Mouse (Mus musculus): ENCODE measurements around the gene Cir1. TPM values are rescaled to one million over a fixed set of nuclear protein-coding genes. Genes with fewer than 3 reads are reported as not detected.

Gene Cir1
- 28.6 and 33.3 TPM in 2 replicates for polyA plus RNA-seq (2015; fragmentation: Nextera tagmentation; extraction: Ambion mirVana)

- Histone ChIP-seq H3K9me3 (no peaks in the 10 kb centered on the region), H3K27ac (peak within 1 kb of the TSS; percentile 76; the same call in 1 of the 2 replicates), H3K9ac (peak within 1 kb of the TSS; percentile 83), H3K4me2 (replicated peaks) (peak within 1 kb of the TSS; percentile 95), H3K27me3 (no peaks in the 10 kb centered on the region), H3K36me3 (peaks cover 29% of the 10 kb centered on the region), H3K4me1 (peaks cover 17% of the 10 kb centered on the region), H3K4me3 (peak within 1 kb of the TSS; percentile 73)
- WGBS, result under 1% methylated on average over 64 of the region's 64 CpGs
- peak; percentile 96 for ATAC-seq (ENCODE audit: low FRiP score, low read depth)
These were observed at the start of gene Cir1, which contains the start of gene Scrn3 for GRCm38 (mm10) chr2:73312152-73313116. Cir1 (minus strand) TSS chr2:73312701. Scrn3 (plus strand) TSS chr2:73312601.

- no peak overlapping the region for H3K27ac ChIP-seq
- no peak for ATAC-seq (ENCODE audit: low FRiP score, low read depth)
- H3K4me2 ChIP-seq (replicated peaks), result no peak overlapping the region
- H3K4me1 ChIP-seq, result peaks cover 9% of the 10 kb centered on the region; the same call in 1 of the 2 replicates
- H3K36me3 ChIP-seq, result no peaks in the 10 kb centered on the region
- WGBS, result 86% methylated on average over 2 of the region's 2 CpGs
- no peak overlapping the region for H3K4me3 ChIP-seq
- no peaks in the 10 kb centered on the region for H3K9me3 ChIP-seq
- no peaks in the 10 kb centered on the region for H3K27me3 ChIP-seq
- H3K9ac ChIP-seq, result no peak overlapping the region
These were observed 48.0 kb upstream of the Cir1 start for GRCm38 (mm10) chr2:73360536-73360935.

GRCm38 (mm10) chr2:73359941-73360340 lies 47.4 kb upstream of the Cir1 start:
- H3K36me3 ChIP-seq, result no peaks in the 10 kb centered on the region
- no peak for ATAC-seq (ENCODE audit: low FRiP score, low read depth)
- H3K4me1 ChIP-seq, result peaks cover 9% of the 10 kb centered on the region; the same call in 1 of the 2 replicates
- H3K27me3 ChIP-seq, result no peaks in the 10 kb centered on the region
- no peak overlapping the region for H3K4me3 ChIP-seq
- H3K4me2 ChIP-seq (replicated peaks), result no peak overlapping the region
- no peaks in the 10 kb centered on the region for H3K9me3 ChIP-seq
- no peak overlapping the region for H3K9ac ChIP-seq
- 94% methylated on average over 5 of the region's 5 CpGs for WGBS
- H3K27ac ChIP-seq, result no peak overlapping the region

- no peak for ATAC-seq (ENCODE audit: low FRiP score, low read depth)
These were observed 44.5 kb upstream of the Cir1 start for GRCm38 (mm10) chr2:73357004-73357403.

GRCm38 (mm10) chr2:73351927-73352374 lies 39.5 kb upstream of the Cir1 start:
- no peak overlapping the region for H3K4me2 ChIP-seq (replicated peaks)
- ATAC-seq (ENCODE audit: low FRiP score, low read depth), result no peak
- H3K27ac ChIP-seq, result no peak overlapping the region

More at GRCm38 (mm10) chr2:73357004-73357403, 44.5 kb upstream of the Cir1 start:
- WGBS, result 17% methylated on average over 18 of the region's 18 CpGs
- peak overlapping the region; percentile 27 for H3K4me3 ChIP-seq
- peak overlapping the region; percentile 73; the same call in 1 of the 2 replicates for H3K27ac ChIP-seq
- H3K36me3 ChIP-seq, result no peaks in the 10 kb centered on the region
- peaks cover 9% of the 10 kb centered on the region; the same call in 1 of the 2 replicates for H3K4me1 ChIP-seq
- H3K4me2 ChIP-seq (replicated peaks), result peak overlapping the region; percentile 58
- H3K9ac ChIP-seq, result peak overlapping the region; percentile 66
- no peaks in the 10 kb centered on the region for H3K27me3 ChIP-seq
- H3K9me3 ChIP-seq, result no peaks in the 10 kb centered on the region

GRCm38 (mm10) chr2:73351496-73351895 lies 39.0 kb upstream of the Cir1 start:
- H3K27me3 ChIP-seq, result no peaks in the 10 kb centered on the region
- H3K9ac ChIP-seq, result no peak overlapping the region
- 49% methylated on average over 5 of the region's 5 CpGs for WGBS
- no peak overlapping the region for H3K27ac ChIP-seq
- no peak for ATAC-seq (ENCODE audit: low FRiP score, low read depth)
- H3K9me3 ChIP-seq, result no peaks in the 10 kb centered on the region
- H3K36me3 ChIP-seq, result no peaks in the 10 kb centered on the region
- no peak overlapping the region for H3K4me2 ChIP-seq (replicated peaks)
- H3K4me1 ChIP-seq, result peaks cover 11% of the 10 kb centered on the region
- H3K4me3 ChIP-seq, result no peak overlapping the region

More at GRCm38 (mm10) chr2:73351927-73352374, 39.5 kb upstream of the Cir1 start:
- Histone ChIP-seq H3K4me3 (no peak overlapping the region), H3K4me1 (peaks cover 12% of the 10 kb centered on the region), H3K9me3 (no peaks in the 10 kb centered on the region), H3K9ac (no peak overlapping the region), H3K27me3 (no peaks in the 10 kb centered on the region), H3K36me3 (no peaks in the 10 kb centered on the region)
- WGBS, result 51% methylated on average over 7 of the region's 7 CpGs

GRCm38 (mm10) chr2:73348221-73348620 lies 35.7 kb upstream of the Cir1 start:
- H3K4me3 ChIP-seq, result no peak overlapping the region
- H3K9ac ChIP-seq, result no peak overlapping the region
- ATAC-seq (ENCODE audit: low FRiP score, low read depth), result no peak
- H3K9me3 ChIP-seq, result no peaks in the 10 kb centered on the region
- H3K36me3 ChIP-seq, result no peaks in the 10 kb centered on the region
- 73% methylated on average over 6 of the region's 6 CpGs for WGBS
- 0 out of 2 replicates have a peak overlapping the region, but pooled peaks have one; percentile 9 for H3K4me2 ChIP-seq (replicated peaks)
- H3K27ac ChIP-seq, result no peak overlapping the region
- H3K4me1 ChIP-seq, result peaks cover 14% of the 10 kb centered on the region
- H3K27me3 ChIP-seq, result no peaks in the 10 kb centered on the region

- no peak overlapping the region for H3K27ac ChIP-seq
- 36% methylated on average over 9 of the region's 9 CpGs for WGBS
- no peak overlapping the region for H3K4me3 ChIP-seq
- H3K9me3 ChIP-seq, result no peaks in the 10 kb centered on the region
- ATAC-seq (ENCODE audit: low FRiP score, low read depth), result no peak
- H3K36me3 ChIP-seq, result no peaks in the 10 kb centered on the region
- no peak overlapping the region for H3K9ac ChIP-seq
- no peaks in the 10 kb centered on the region for H3K27me3 ChIP-seq
- H3K4me1 ChIP-seq, result peaks cover 14% of the 10 kb centered on the region
- H3K4me2 ChIP-seq (replicated peaks), result 0 out of 2 replicates have a peak overlapping the region, but pooled peaks have one; percentile 9
These were observed 35.3 kb upstream of the Cir1 start for GRCm38 (mm10) chr2:73347766-73348165.

- no peaks in the 10 kb centered on the region for H3K9me3 ChIP-seq
- H3K9ac ChIP-seq, result no peak overlapping the region
- H3K36me3 ChIP-seq, result no peaks in the 10 kb centered on the region
- no peak overlapping the region for H3K27ac ChIP-seq
- H3K27me3 ChIP-seq, result no peaks in the 10 kb centered on the region
- H3K4me1 ChIP-seq, result peaks cover 14% of the 10 kb centered on the region
- 35% methylated on average over 6 of the region's 6 CpGs for WGBS
- H3K4me2 ChIP-seq (replicated peaks), result no peak overlapping the region
- no peak for ATAC-seq (ENCODE audit: low FRiP score, low read depth)
- H3K4me3 ChIP-seq, result no peak overlapping the region
These were observed 34.6 kb upstream of the Cir1 start for GRCm38 (mm10) chr2:73347136-73347535.

GRCm38 (mm10) chr2:73346345-73347086 lies 34.0 kb upstream of the Cir1 start:
- Histone ChIP-seq H3K4me1 (peaks cover 14% of the 10 kb centered on the region), H3K9me3 (no peaks in the 10 kb centered on the region), H3K27ac (no peak overlapping the region), H3K4me2 (replicated peaks) (no peak overlapping the region), H3K36me3 (no peaks in the 10 kb centered on the region), H3K27me3 (no peaks in the 10 kb centered on the region), H3K9ac (no peak overlapping the region), H3K4me3 (no peak overlapping the region)
- no peak for ATAC-seq (ENCODE audit: low FRiP score, low read depth)
- 57% methylated on average over 13 of the region's 13 CpGs for WGBS

- Histone ChIP-seq H3K27me3 (no peaks in the 10 kb centered on the region), H3K4me3 (no peak overlapping the region), H3K4me1 (peaks cover 14% of the 10 kb centered on the region), H3K9me3 (no peaks in the 10 kb centered on the region), H3K4me2 (replicated peaks) (no peak overlapping the region), H3K27ac (no peak overlapping the region), H3K9ac (no peak overlapping the region), H3K36me3 (no peaks in the 10 kb centered on the region)
- ATAC-seq (ENCODE audit: low FRiP score, low read depth), result no peak
- WGBS, result 34% methylated on average over 4 of the region's 4 CpGs
These were observed 32.7 kb upstream of the Cir1 start for GRCm38 (mm10) chr2:73345204-73345603.

- Histone ChIP-seq H3K4me2 (replicated peaks) (no peak overlapping the region), H3K36me3 (no peaks in the 10 kb centered on the region), H3K9me3 (no peaks in the 10 kb centered on the region), H3K27ac (no peak overlapping the region), H3K4me1 (peaks cover 14% of the 10 kb centered on the region), H3K27me3 (no peaks in the 10 kb centered on the region), H3K4me3 (no peak overlapping the region), H3K9ac (no peak overlapping the region)
- WGBS, result 91% methylated on average over 5 of the region's 5 CpGs
- ATAC-seq (ENCODE audit: low FRiP score, low read depth), result no peak
These were observed 31.2 kb upstream of the Cir1 start for GRCm38 (mm10) chr2:73343701-73344100.

Data from limb, embryonic 13.5 days (tissue).